Mouse (Mus musculus) retina, embryonic 14.5 days (tissue): ENCODE results near the gene Hrc.
A peak's percentile ranks its signal among the peaks of the same experiment; 100 is the strongest.
"Not testable (repeated sequence)": the region's sequence is repeated elsewhere in the genome, so short reads cannot be mapped to it uniquely, and the experiment has no call there.

ENCODE experiments used
- DNase-seq: peaks from one replicate; pipeline ENCODE4 v3.0.0-alpha.2; 2015; ENCODE audit warnings: low spot score

The Hrc gene

GRCm38 (mm10) chr7:45333431-45333982 is 1.6 kb upstream of the Hrc start, which contains the start of gene Trpm4:
TSS of gene Trpm4 (minus strand) at chr7:45333780.
- peak; percentile 77 for DNase-seq

- no peak for DNase-seq
Measured at GRCm38 (mm10) chr7:45334605-45335004, 485 bp upstream of the Hrc start.

GRCm38 (mm10) chr7:45336319-45336718 is 1.2 kb downstream of the Hrc start:
- DNase-seq: no peak

GRCm38 (mm10) chr7:45337469-45337868 is 2.4 kb downstream of the Hrc start:
- no peak for DNase-seq

GRCm38 (mm10) chr7:45338161-45338911 is 3.2 kb downstream of the Hrc start:
- DNase-seq: peak; percentile 42

- peak; percentile 84 for DNase-seq
Measured at GRCm38 (mm10) chr7:45339410-45340065, 4.4 kb downstream of the Hrc start.

GRCm38 (mm10) chr7:45340066-45340442 is 5.0 kb downstream of the Hrc start:
- DNase-seq: no peak

GRCm38 (mm10) chr7:45340669-45341068 is 5.6 kb downstream of the Hrc start:
- peak; percentile 72 for DNase-seq

- peak; percentile 92 for DNase-seq
Measured at GRCm38 (mm10) chr7:45341303-45341702, 6.2 kb downstream of the Hrc start.

- no peak for DNase-seq
Measured at GRCm38 (mm10) chr7:45342081-45342480, 7.0 kb downstream of the Hrc start.

GRCm38 (mm10) chr7:45343543-45343942 is 8.5 kb downstream of the Hrc start:
- peak; percentile 57 for DNase-seq

GRCm38 (mm10) chr7:45346905-45347304 is 11.8 kb downstream of the Hrc start:
- no peak for DNase-seq

- DNase-seq: no peak
Measured at GRCm38 (mm10) chr7:45353041-45353440, 18.0 kb downstream of the Hrc start.

- DNase-seq: no peak
Measured at GRCm38 (mm10) chr7:45355318-45356020, 20.4 kb downstream of the Hrc start.

- DNase-seq: no peak
Measured at GRCm38 (mm10) chr7:45356087-45356486, 21.0 kb downstream of the Hrc start.

- DNase-seq: not testable (repeated sequence)
Measured at GRCm38 (mm10) chr7:45359081-45359480, 24.0 kb downstream of the Hrc start.

- no peak for DNase-seq
Measured at GRCm38 (mm10) chr7:45360404-45361125, 25.5 kb downstream of the Hrc start.

GRCm38 (mm10) chr7:45361243-45361804 is 26.2 kb downstream of the Hrc start:
- peak; percentile 91 for DNase-seq

- peak; percentile 78 for DNase-seq
Measured at GRCm38 (mm10) chr7:45362801-45363200, 27.7 kb downstream of the Hrc start.

- no peak for DNase-seq
Measured at GRCm38 (mm10) chr7:45363983-45364382, 28.9 kb downstream of the Hrc start.
